Mouse (Mus musculus): Measurements from ENCODE around the gene Lman2l. TPM values are rescaled to one million over a fixed set of nuclear protein-coding genes. Genes with fewer than 3 reads are reported as not detected.

The Lman2l gene
- total RNA-seq, 2 experiments from 2014 or later: 17.3 to 23.8 TPM

- no peak for DNase-seq
- intact Hi-C loops (cut with DNase I): no loop called here
Measured at GRCm38 (mm10) chr1:36371934-36372845, 72.9 kb downstream of the Lman2l start, which contains the start of gene Fer1l5. TSS of gene Fer1l5 (plus strand) at chr1:36372291.

DNA sequence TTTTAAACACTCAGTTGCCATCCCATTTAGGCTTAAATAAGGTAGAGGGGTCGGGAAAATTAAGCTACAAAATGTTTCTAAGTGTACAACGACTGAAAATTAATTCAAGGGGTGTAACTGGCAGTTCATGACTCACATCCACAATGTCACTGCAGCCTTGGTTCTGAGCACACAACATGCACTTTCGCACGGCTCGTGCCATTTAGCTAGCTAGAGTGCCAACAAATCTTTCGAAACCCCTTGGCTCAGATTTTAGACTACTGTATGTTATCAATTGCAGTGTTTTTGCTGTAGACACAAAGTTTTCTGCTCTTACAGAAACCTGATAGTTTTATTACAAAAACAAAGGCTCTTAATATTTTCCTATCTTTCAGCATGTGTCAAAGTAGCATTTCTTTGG, 74.2 kb downstream of the Lman2l start:
- intact Hi-C loops (cut with DNase I): no loop called here
- no peak for DNase-seq

Other genes with a start within 250 kb of the Lman2l start
- gene Uggt1, start 200.6 kb downstream of the Lman2l start, total RNA-seq (2021): 10 to 100 TPM; 32.5 to 35.8 TPM
- gene Neurl3, start 170.6 kb downstream of the Lman2l start, total RNA-seq (2021): 1 to 10 TPM; 3.2 to 6.1 TPM
- 10 to 100 TPM; 13.8 to 15.2 TPM for gene Arid5a, start 137.5 kb downstream of the Lman2l start, total RNA-seq (2021)
- 10 to 100 TPM; 63.2 to 66.8 TPM for gene Kansl3, start 76.1 kb downstream of the Lman2l start, total RNA-seq (2021)
- gene Fer1l5, start 73.0 kb downstream of the Lman2l start, total RNA-seq (2021): not detected
- 1 to 10 TPM; 3.5 to 4.1 TPM for gene Cnnm4, start 26.3 kb upstream of the Lman2l start, total RNA-seq (2021)
- gene Cnnm3, start 66.6 kb upstream of the Lman2l start, total RNA-seq (2021): 10 to 100 TPM; 15.3 to 18.3 TPM
- 100 to 1,000 TPM; 189 to 244 TPM for gene Ankrd23, start 91.6 kb upstream of the Lman2l start, total RNA-seq (2021)
- 100 to 1,000 TPM in 1 of 2 experiments, 10 to 100 TPM in 1; 90.6 to 123 TPM for gene Gm42417, start 94.2 kb upstream of the Lman2l start, total RNA-seq (2021)
- 10 to 100 TPM; 12.9 to 14.1 TPM for gene Ankrd39, start 102.2 kb upstream of the Lman2l start, total RNA-seq (2021)
- gene Sema4c, start 113.1 kb upstream of the Lman2l start, total RNA-seq (2021): 10 to 100 TPM; 24.4 to 25.0 TPM
- gene Fam178b, start 237.9 kb upstream of the Lman2l start, total RNA-seq (2021): 1 to 10 TPM in 1 of 2 experiments, under 1 TPM in 1; 0.60 to 1.2 TPM
- gene Cox5b, start 246.2 kb upstream of the Lman2l start, total RNA-seq (2021): 1,000 to 10,000 TPM; 2,031 to 2,046 TPM